Mouse (Mus musculus) erythroblast, embryonic 14.5 days (primary cell): Measurements from ENCODE around the gene Klf5.

Experiments used
- GATA1 ChIP-seq: IDR thresholded peaks from 2 replicates; pipeline ENCODE4 v1.6.1; 2012; ENCODE audit warnings: low read length, inconsistent platforms, mixed read lengths
- TAL1 ChIP-seq: IDR thresholded peaks from 3 replicates; pipeline ENCODE4 v1.6.1; 2012; ENCODE audit warnings: low read length, inconsistent platforms, mixed read lengths

DNA sequence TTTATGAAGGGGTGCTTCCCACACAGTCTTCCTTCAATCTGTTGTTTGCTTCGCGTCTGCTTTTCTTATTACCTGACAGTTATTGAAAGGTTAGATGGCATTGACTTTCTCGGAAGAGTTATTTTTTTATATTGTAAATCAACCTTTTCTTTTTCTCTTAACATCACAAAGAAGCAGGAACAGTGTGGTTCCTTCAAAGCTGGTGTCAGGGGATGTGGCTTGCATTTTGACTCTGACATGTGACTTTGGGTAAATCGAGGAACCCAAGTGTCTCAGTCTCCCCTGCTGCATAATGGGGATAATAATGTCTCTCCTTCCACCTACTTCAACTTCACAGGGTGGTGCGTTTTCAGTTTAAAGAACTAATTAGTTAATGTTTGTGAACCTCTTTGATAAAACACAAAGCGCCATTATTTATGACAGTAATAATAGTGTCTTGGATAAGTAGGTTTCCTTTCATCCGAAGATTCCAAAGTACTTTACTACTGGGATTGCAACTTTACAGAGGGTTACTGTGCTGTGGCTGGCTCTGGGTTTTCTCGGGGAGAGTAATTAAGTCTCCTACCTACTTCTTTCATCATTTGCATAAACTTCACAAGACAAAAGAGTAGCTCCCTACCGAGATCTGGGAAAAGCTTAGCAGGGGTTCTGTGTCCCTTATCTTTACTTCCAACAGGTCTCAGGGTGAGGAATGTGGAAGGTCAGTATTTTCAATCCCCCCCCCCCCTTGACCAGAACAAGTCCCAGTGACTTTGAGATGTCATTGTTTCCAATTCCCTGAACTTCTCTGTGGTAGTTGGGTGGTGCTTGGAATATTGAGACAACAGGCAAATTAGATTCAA is 41.4 kb downstream of the Klf5 start:
- TF ChIP-seq TAL1 = no peak
- no peak for TF ChIP-seq GATA1
